Mouse (Mus musculus): Measurements from ENCODE around the gene Hrct1. TPM values are rescaled to one million over a fixed set of nuclear protein-coding genes. Genes with fewer than 3 reads are reported as not detected.

Hrct1 gene
- polyA plus RNA-seq, 1 experiment from 2014 or later: 0.11 TPM

- Histone ChIP-seq H3K36me3 (no peaks in the 10 kb centered on the region), H3K27ac (replicated peaks) (no peak overlapping the region), H3K4me3 (no peak overlapping the region), H3K4me1 (no peaks in the 10 kb centered on the region), H3K27me3 (no peaks in the 10 kb centered on the region), H3K4me2 (replicated peaks) (no peak overlapping the region), H3K9ac (replicated peaks) (no peak overlapping the region), H3K9me3 (no peaks in the 10 kb centered on the region)
- 80% methylated on average over 21 of the region's 21 CpGs for WGBS
- no peak for ATAC-seq (ENCODE audit: low FRiP score, low read depth)
Observed at GRCm38 (mm10) chr4:43759571-43760418, 32.8 kb downstream of the Hrct1 start.

GRCm38 (mm10) chr4:43760460-43760859 is 33.5 kb downstream of the Hrct1 start:
- no peaks in the 10 kb centered on the region for H3K4me1 ChIP-seq
- no peaks in the 10 kb centered on the region for H3K27me3 ChIP-seq
- WGBS: 65% methylated on average over 10 of the region's 10 CpGs
- H3K9ac ChIP-seq (replicated peaks): no peak overlapping the region
- ATAC-seq (ENCODE audit: low FRiP score, low read depth): no peak
- H3K27ac ChIP-seq (replicated peaks): no peak overlapping the region
- no peaks in the 10 kb centered on the region for H3K9me3 ChIP-seq
- H3K36me3 ChIP-seq: no peaks in the 10 kb centered on the region
- H3K4me2 ChIP-seq (replicated peaks): no peak overlapping the region
- H3K4me3 ChIP-seq: no peak overlapping the region

GRCm38 (mm10) chr4:43761336-43761735 is 34.3 kb downstream of the Hrct1 start:
- 67% methylated on average over 2 of the region's 2 CpGs for WGBS
- Histone ChIP-seq H3K27ac (replicated peaks) (no peak overlapping the region), H3K27me3 (no peaks in the 10 kb centered on the region), H3K9me3 (no peaks in the 10 kb centered on the region), H3K9ac (replicated peaks) (no peak overlapping the region), H3K4me3 (no peak overlapping the region), H3K4me1 (no peaks in the 10 kb centered on the region), H3K4me2 (replicated peaks) (no peak overlapping the region), H3K36me3 (no peaks in the 10 kb centered on the region)
- no peak for ATAC-seq (ENCODE audit: low FRiP score, low read depth)

- 33% methylated on average over 7 of the region's 7 CpGs for WGBS
- Histone ChIP-seq H3K27ac (replicated peaks) (no peak overlapping the region), H3K9ac (replicated peaks) (no peak overlapping the region), H3K27me3 (no peaks in the 10 kb centered on the region), H3K4me3 (no peak overlapping the region), H3K36me3 (no peaks in the 10 kb centered on the region), H3K4me2 (replicated peaks) (no peak overlapping the region), H3K9me3 (no peaks in the 10 kb centered on the region), H3K4me1 (no peaks in the 10 kb centered on the region)
- ATAC-seq (ENCODE audit: low FRiP score, low read depth): no peak
Observed at GRCm38 (mm10) chr4:43763410-43763809, 36.4 kb downstream of the Hrct1 start.

- no peak for ATAC-seq (ENCODE audit: low FRiP score, low read depth)
- Histone ChIP-seq H3K9me3 (no peaks in the 10 kb centered on the region), H3K9ac (replicated peaks) (no peak overlapping the region), H3K4me1 (no peaks in the 10 kb centered on the region), H3K4me2 (replicated peaks) (no peak overlapping the region), H3K36me3 (no peaks in the 10 kb centered on the region), H3K27me3 (no peaks in the 10 kb centered on the region), H3K4me3 (no peak overlapping the region), H3K27ac (replicated peaks) (no peak overlapping the region)
- WGBS: 88% methylated on average over 5 of the region's 5 CpGs
Observed at GRCm38 (mm10) chr4:43768341-43768740, 41.4 kb downstream of the Hrct1 start.

GRCm38 (mm10) chr4:43769374-43769773 is 42.4 kb downstream of the Hrct1 start:
- no peaks in the 10 kb centered on the region for H3K9me3 ChIP-seq
- no peak overlapping the region for H3K27ac ChIP-seq (replicated peaks)
- H3K27me3 ChIP-seq: no peaks in the 10 kb centered on the region
- no peak for ATAC-seq (ENCODE audit: low FRiP score, low read depth)
- no peaks in the 10 kb centered on the region for H3K36me3 ChIP-seq
- WGBS: 96% methylated on average over 2 of the region's 2 CpGs
- H3K4me1 ChIP-seq: no peaks in the 10 kb centered on the region
- no peak overlapping the region for H3K4me3 ChIP-seq
- no peak overlapping the region for H3K9ac ChIP-seq (replicated peaks)
- no peak overlapping the region for H3K4me2 ChIP-seq (replicated peaks)

GRCm38 (mm10) chr4:43770909-43771308 is 43.9 kb downstream of the Hrct1 start, which contains the start of gene Olfr159:
Olfr159 (minus strand) TSS chr4:43771009.
- Histone ChIP-seq H3K9ac (replicated peaks) (no peak within 1 kb of the TSS), H3K27me3 (no peaks in the 10 kb centered on the region), H3K27ac (replicated peaks) (no peak within 1 kb of the TSS), H3K4me2 (replicated peaks) (no peak within 1 kb of the TSS), H3K4me1 (no peaks in the 10 kb centered on the region), H3K4me3 (no peak within 1 kb of the TSS), H3K9me3 (no peaks in the 10 kb centered on the region), H3K36me3 (no peaks in the 10 kb centered on the region)
- no peak for ATAC-seq (ENCODE audit: low FRiP score, low read depth)
- 84% methylated on average over 6 of the region's 6 CpGs for WGBS

- Histone ChIP-seq H3K4me3 (no peak overlapping the region), H3K9ac (replicated peaks) (no peak overlapping the region), H3K36me3 (no peaks in the 10 kb centered on the region), H3K9me3 (no peaks in the 10 kb centered on the region), H3K4me1 (no peaks in the 10 kb centered on the region), H3K27me3 (no peaks in the 10 kb centered on the region), H3K4me2 (replicated peaks) (no peak overlapping the region), H3K27ac (replicated peaks) (no peak overlapping the region)
- ATAC-seq (ENCODE audit: low FRiP score, low read depth): no peak
- WGBS: 70% methylated on average over 6 of the region's 6 CpGs
Observed at GRCm38 (mm10) chr4:43771626-43772025, 44.6 kb downstream of the Hrct1 start.

- Histone ChIP-seq H3K4me3 (no peak overlapping the region), H3K27ac (replicated peaks) (no peak overlapping the region), H3K4me2 (replicated peaks) (no peak overlapping the region), H3K27me3 (no peaks in the 10 kb centered on the region), H3K9me3 (no peaks in the 10 kb centered on the region), H3K4me1 (no peaks in the 10 kb centered on the region), H3K36me3 (no peaks in the 10 kb centered on the region), H3K9ac (replicated peaks) (no peak overlapping the region)
- ATAC-seq (ENCODE audit: low FRiP score, low read depth): no peak
- WGBS: 22% methylated on average over 2 of the region's 2 CpGs
Observed at GRCm38 (mm10) chr4:43772304-43772703, 45.3 kb downstream of the Hrct1 start.

Other genes with a start within 250 kb of the Hrct1 start
- gene Sit1, start 243.5 kb upstream of the Hrct1 start, polyA plus RNA-seq (2016; fragmentation: Nextera tagmentation; extraction: Ambion mirVana): not detected in 2 replicates
- 45.0 and 47.9 TPM in 2 replicates for gene Ccdc107, start 234.3 kb upstream of the Hrct1 start, polyA plus RNA-seq (2016; fragmentation: Nextera tagmentation; extraction: Ambion mirVana)
- gene Arhgef39, start 227.5 kb upstream of the Hrct1 start, polyA plus RNA-seq (2016; fragmentation: Nextera tagmentation; extraction: Ambion mirVana): 33.1 TPM in 2 replicates
- 0.52 and 0.61 TPM in 2 replicates for gene Car9, start 220.2 kb upstream of the Hrct1 start, polyA plus RNA-seq (2016; fragmentation: Nextera tagmentation; extraction: Ambion mirVana)
- 46.0 and 61.3 TPM in 2 replicates for gene Tpm2, start 203.4 kb upstream of the Hrct1 start, polyA plus RNA-seq (2016; fragmentation: Nextera tagmentation; extraction: Ambion mirVana)
- 48.8 and 64.1 TPM in 2 replicates for gene Creb3, start 164.9 kb upstream of the Hrct1 start, polyA plus RNA-seq (2016; fragmentation: Nextera tagmentation; extraction: Ambion mirVana)
- gene Tln1, start 164.5 kb upstream of the Hrct1 start, polyA plus RNA-seq (2016; fragmentation: Nextera tagmentation; extraction: Ambion mirVana): 64.5 and 64.6 TPM in 2 replicates
- 31.8 and 37.2 TPM in 2 replicates for gene Rgp1, start 148.5 kb upstream of the Hrct1 start, polyA plus RNA-seq (2016; fragmentation: Nextera tagmentation; extraction: Ambion mirVana)
- gene Gba2, start 148.3 kb upstream of the Hrct1 start, polyA plus RNA-seq (2016; fragmentation: Nextera tagmentation; extraction: Ambion mirVana): 49.2 and 52.6 TPM in 2 replicates
- 0.51 and 1.8 TPM in 2 replicates for gene Msmp, start 142.7 kb upstream of the Hrct1 start, polyA plus RNA-seq (2016; fragmentation: Nextera tagmentation; extraction: Ambion mirVana)
- gene Npr2, start 95.3 kb upstream of the Hrct1 start, polyA plus RNA-seq (2016; fragmentation: Nextera tagmentation; extraction: Ambion mirVana): 24.9 TPM in 2 replicates
- gene Spag8, start 73.6 kb upstream of the Hrct1 start, polyA plus RNA-seq (2016; fragmentation: Nextera tagmentation; extraction: Ambion mirVana): 3.9 TPM in 2 replicates
- gene Hint2, start 70.7 kb upstream of the Hrct1 start, polyA plus RNA-seq (2016; fragmentation: Nextera tagmentation; extraction: Ambion mirVana): 70.6 and 71.8 TPM in 2 replicates
- 11.9 and 14.7 TPM in 2 replicates for gene Tmem8b, start 58.2 kb upstream of the Hrct1 start, polyA plus RNA-seq (2016; fragmentation: Nextera tagmentation; extraction: Ambion mirVana)
- 2.8 and 2.9 TPM in 2 replicates for gene Fam221b, start 58.0 kb upstream of the Hrct1 start, polyA plus RNA-seq (2016; fragmentation: Nextera tagmentation; extraction: Ambion mirVana)
- not detected in 2 replicates for gene Olfr70, start 26.4 kb upstream of the Hrct1 start, polyA plus RNA-seq (2016; fragmentation: Nextera tagmentation; extraction: Ambion mirVana)
- not detected in 2 replicates for gene Olfr71, start 16.9 kb upstream of the Hrct1 start, polyA plus RNA-seq (2016; fragmentation: Nextera tagmentation; extraction: Ambion mirVana)
- gene Spaar, start 2.8 kb downstream of the Hrct1 start, polyA plus RNA-seq (2016; fragmentation: Nextera tagmentation; extraction: Ambion mirVana): not detected in 2 replicates
- not detected in 2 replicates for gene Olfr159, start 43.8 kb downstream of the Hrct1 start, polyA plus RNA-seq (2016; fragmentation: Nextera tagmentation; extraction: Ambion mirVana)
- gene Olfr156, start 96.7 kb downstream of the Hrct1 start, polyA plus RNA-seq (2016; fragmentation: Nextera tagmentation; extraction: Ambion mirVana): not detected in 2 replicates
- gene Olfr157, start 113.0 kb downstream of the Hrct1 start, polyA plus RNA-seq (2016; fragmentation: Nextera tagmentation; extraction: Ambion mirVana): not detected in 2 replicates
- gene Olfr155, start 124.4 kb downstream of the Hrct1 start, polyA plus RNA-seq (2016; fragmentation: Nextera tagmentation; extraction: Ambion mirVana): not detected in 2 replicates
- 12.0 and 15.1 TPM in 2 replicates for gene Reck, start 148.3 kb downstream of the Hrct1 start, polyA plus RNA-seq (2016; fragmentation: Nextera tagmentation; extraction: Ambion mirVana)
- 54.6 and 62.9 TPM in 2 replicates for gene Glipr2, start 230.2 kb downstream of the Hrct1 start, polyA plus RNA-seq (2016; fragmentation: Nextera tagmentation; extraction: Ambion mirVana)

Data from midbrain, embryonic 12.5 days (tissue).